Mouse (Mus musculus) right cerebral cortex, postnatal 4 days (tissue): ENCODE measurements around the gene Dclk2.

Source experiments
- DNase-seq: peaks from one replicate; pipeline ENCODE4 v3.0.0-alpha.2; 2022

Gene Dclk2

DNA sequence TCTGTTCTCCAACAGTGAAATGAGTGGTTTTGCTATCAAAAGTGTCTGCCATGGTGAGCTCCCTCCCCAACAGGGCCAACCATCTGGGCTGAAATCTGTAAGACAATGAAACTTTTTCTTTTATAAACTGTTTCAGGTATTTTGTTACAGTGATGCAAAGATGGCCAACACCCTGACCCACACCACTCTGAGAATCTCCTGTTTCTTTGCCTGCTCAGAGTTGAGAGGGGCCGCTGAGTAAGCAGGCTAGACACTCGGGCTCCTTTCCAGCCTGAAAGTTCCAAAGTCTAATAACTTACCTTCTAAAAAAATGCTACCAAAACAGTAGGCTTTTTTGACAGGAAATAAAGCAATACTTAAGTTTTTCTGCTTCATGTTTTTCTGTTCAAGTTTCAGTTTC lies 78.2 kb downstream of the Dclk2 start:
- DNase-seq: no peak

DNA sequence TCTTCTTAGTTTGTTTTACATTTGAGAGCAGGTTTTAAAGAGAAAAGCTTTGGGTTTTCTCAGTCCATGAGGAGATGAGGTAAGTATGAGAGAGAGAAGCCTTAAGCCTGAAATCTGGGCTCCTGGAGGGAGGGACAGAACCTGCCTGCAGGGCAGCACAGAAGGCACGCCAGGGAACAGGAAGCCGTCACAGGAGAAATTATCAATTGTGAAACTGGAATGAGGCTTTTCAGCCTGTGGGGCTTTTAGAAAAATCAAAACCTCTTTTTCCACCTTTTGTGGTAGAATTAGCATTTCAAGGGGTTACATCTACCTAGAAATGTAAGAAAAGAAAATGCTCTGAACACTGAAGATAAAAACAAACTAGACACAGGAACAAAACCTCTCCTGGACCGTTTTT lies 81.0 kb downstream of the Dclk2 start:
- no peak for DNase-seq

DNA sequence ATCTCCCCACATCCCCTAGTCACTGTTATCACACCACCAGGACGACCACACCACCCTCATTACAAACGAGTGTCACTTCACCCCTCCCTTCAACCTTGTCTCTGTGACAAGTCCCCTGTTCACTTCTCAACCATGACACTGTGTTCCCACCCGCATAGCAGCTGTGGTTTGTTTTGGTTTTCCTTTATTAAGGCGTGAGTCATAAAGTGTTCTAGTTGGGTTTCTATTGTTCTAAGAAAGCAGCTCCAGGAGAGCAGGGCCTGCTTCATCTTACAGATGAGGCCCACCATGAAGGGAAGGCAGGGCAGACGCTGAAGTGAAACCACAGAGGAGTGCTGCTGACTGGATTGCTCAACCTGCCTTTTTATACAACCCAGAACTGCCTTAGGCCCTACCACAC lies 83.3 kb downstream of the Dclk2 start:
- DNase-seq: no peak

- no peak for DNase-seq
Measured at GRCm38 (mm10) chr3:86835180-86835579, 85.5 kb downstream of the Dclk2 start.

GRCm38 (mm10) chr3:86834341-86834740 lies 86.3 kb downstream of the Dclk2 start:
- DNase-seq: no peak

- no peak for DNase-seq
Measured at GRCm38 (mm10) chr3:86832591-86833267, 87.9 kb downstream of the Dclk2 start.

DNA sequence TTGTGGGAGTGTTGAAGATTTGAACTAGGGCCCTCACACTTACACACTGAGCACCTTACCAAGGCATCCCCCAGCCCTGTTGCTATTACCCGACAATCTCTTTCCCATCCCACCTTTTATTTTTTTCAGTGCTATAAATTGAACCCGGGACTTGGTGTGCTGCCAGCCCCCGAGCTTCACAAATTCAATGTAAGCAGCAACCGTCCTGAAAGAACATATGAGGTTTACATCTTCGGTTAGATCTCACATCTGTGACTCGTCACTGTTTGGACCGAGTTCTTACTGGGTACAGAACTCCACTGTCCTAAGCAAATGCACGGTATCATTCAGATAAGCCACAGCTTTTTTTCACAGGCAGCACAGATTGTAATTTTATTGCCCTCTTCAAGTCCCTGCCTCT lies 88.5 kb downstream of the Dclk2 start:
- DNase-seq: peak; percentile 29

DNA sequence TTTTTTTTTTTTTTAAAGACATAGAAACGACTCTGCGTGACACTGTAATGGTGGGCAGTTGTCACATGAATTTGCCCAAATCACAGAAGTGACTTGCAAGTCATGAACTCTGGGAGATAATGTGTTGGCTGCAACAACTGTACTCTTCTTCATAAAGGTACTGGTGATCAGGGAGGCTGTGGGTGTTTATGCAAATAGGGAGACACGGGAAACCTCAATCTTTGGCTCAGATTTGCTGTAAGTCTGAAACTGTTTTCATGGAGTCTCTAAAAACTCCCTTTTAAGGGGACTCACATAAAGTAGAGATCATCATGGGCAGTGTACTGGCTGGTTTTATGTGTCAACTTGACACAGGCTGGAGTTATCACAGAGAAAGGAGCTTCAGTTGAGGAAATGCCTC lies 93.1 kb downstream of the Dclk2 start:
- DNase-seq: no peak

DNA sequence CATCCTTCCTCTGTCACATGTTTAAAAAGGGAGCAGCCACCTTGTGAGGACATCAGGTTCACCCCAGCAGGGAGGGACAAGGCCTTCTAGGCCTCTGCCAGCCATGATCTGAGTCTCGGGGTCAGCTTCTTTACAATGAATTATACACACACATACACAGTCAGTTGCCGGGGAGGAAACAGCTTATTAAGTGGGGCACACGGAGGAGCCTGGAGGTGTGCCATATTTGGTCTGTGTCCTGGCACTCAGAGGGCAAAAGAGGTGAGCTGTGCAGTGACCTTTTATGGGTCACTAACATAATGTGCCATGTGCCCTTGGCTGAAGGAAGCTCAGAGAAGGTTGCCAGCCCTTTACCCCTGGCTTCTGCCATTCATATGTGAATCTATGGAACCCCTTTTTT lies 99.3 kb downstream of the Dclk2 start:
- no peak for DNase-seq

GRCm38 (mm10) chr3:86820344-86820743 lies 100.3 kb downstream of the Dclk2 start:
- no peak for DNase-seq

DNA sequence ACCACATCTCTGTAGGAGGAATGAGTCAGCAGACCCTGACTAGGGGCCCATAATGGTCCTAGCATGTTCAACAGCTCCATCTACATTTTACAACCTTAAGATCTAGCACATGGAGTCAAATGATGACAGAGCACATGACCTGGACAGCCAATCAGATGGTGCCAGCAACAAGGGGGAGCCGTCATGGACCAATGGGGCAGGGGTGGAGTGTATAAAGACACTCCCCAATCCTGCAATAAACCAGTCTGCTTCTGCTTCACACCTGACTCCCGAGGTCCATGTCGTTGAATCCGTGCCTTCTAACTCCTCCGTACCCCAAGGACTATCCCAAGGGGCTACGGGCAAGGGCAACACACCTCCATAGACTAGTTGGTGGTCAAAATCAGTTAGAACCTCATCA lies 101.3 kb downstream of the Dclk2 start:
- DNase-seq: no peak

- DNase-seq: no peak
Measured at GRCm38 (mm10) chr3:86818001-86818585, 102.6 kb downstream of the Dclk2 start.

GRCm38 (mm10) chr3:86812689-86813088 lies 108.0 kb downstream of the Dclk2 start:
- DNase-seq: peak; percentile 67

- DNase-seq: no peak
Measured at GRCm38 (mm10) chr3:86810908-86811307, 109.7 kb downstream of the Dclk2 start.

DNA sequence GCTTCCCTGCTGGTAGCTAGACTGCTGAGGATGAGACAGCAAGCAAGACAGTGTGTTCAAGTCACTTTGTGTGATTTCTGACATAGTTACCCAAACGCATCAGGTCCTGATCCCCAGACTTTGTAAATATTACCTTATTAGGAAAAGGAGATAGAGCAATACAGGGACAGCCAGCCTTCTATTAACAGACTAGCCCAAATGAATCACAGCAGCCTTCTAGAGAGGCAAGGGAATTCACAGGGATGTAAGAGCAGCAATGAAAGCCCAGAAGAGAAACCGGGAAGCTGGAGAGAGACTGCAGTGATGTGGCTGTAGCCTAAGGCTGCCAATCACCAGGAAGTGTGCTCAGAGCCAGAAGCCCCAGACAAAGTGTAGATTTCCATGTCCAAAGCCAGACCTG lies 111.0 kb downstream of the Dclk2 start:
- no peak for DNase-seq

GRCm38 (mm10) chr3:86809199-86809598 lies 111.5 kb downstream of the Dclk2 start:
- DNase-seq: no peak

DNA sequence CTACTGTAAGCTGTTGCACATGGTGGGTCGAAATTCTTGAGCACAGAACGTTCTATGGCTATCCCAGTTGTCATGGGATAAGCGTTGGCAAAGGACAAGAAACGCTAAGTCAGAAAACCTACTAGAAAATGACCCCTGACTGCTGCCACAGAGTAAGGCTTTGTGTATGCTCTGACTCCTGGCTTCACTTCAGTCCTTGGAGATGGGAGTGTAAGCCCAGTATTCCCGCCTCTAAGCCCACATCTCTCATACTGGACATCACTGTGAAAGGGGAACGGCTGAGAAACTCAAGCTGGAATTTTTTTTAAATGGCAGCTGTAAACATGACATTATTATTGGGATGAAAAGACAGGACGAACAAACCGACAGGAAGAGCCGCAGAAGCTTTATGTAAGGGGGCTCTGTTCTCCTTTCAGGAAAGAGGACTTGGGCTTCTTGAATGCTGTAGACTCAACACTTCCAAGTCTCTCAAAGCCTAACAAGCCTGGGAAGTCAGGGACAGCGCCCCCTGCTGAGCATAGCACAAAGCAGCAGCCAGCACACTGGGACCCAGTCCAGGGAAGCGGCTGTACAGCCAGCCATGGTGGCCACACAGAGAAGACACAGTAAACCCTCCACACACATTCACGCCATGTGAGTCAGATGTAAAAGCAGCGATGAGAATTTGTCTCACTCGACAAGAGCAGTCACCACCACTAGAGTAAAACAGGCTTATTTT lies 112.7 kb downstream of the Dclk2 start:
- peak; percentile 73 for DNase-seq

- DNase-seq: no peak
Measured at GRCm38 (mm10) chr3:86806834-86807233, 113.8 kb downstream of the Dclk2 start.

DNA sequence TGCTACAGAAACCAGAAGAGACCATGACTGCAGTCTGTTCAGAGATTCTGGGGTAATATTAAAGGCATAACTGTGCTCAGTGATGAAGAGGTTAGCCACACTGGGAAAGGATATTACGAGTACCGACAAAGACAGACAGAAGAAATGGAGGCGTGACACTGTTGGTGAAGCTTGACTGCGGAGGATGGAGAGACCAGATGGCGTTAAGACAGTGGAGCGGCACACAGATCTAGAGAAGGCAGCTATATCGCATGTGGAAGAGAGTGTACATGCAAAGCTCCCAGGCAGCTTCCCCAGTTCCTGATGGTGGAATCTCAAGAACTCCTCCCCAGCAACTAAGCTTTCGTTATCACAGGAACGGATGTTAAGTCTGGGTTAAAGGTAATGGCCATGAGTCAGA lies 116.4 kb downstream of the Dclk2 start:
- no peak for DNase-seq

DNA sequence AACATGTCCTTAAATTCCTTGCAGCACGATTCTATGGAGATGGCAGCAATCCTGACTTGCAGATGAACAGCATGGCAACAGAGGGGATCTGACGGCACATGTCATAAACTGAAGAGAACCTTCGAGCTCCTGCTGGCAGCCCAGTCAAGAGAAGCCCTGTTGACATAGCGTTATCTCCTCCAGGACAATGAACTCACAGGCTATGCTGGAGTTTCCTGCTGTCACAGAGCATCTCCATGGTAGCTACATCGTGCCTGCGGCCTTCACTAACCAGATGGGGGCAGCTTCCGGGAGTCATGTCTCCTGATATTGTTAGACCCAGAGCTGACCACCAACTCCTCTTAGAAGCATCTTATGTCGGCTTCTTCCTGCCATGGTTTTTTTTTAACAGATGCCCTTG lies 117.8 kb downstream of the Dclk2 start:
- no peak for DNase-seq

- no peak for DNase-seq
Measured at GRCm38 (mm10) chr3:86800841-86801240, 119.8 kb downstream of the Dclk2 start.

- DNase-seq: no peak
Measured at GRCm38 (mm10) chr3:86799041-86799440, 121.6 kb downstream of the Dclk2 start.

GRCm38 (mm10) chr3:86797871-86798460 lies 122.7 kb downstream of the Dclk2 start:
- no peak for DNase-seq

- DNase-seq: no peak
Measured at GRCm38 (mm10) chr3:86796716-86797115, 123.9 kb downstream of the Dclk2 start.
